Mouse (Mus musculus) small intestine, adult 2 months (tissue): Measurements from ENCODE around the gene Fam234a.

Source experiments
- CTCF ChIP-seq: fragments of 200-500 bp; IDR thresholded peaks from 2 replicates; pipeline ENCODE4 v1.5.1; 2012; ENCODE audit warnings: low read depth, mild to moderate bottlenecking, control low read depth, inconsistent platforms, low read length, moderate library complexity, mixed read lengths; ENCODE audit not compliant: insufficient replicate concordance, insufficient read length; ENCODE audit errors: extremely low read depth
- POLR2A ChIP-seq: fragments of 200-500 bp; IDR thresholded peaks from 2 replicates; pipeline ENCODE4 v1.6.1; 2012; ENCODE audit warnings: low read depth, mild to moderate bottlenecking, control low read depth, inconsistent platforms, low read length, moderate library complexity

- TF ChIP-seq CTCF = no peak
- no peak for TF ChIP-seq POLR2A
These were observed 9.7 kb downstream of the Fam234a start for GRCm38 (mm10) chr17:26234386-26234785.
